Mouse (Mus musculus) kidney, adult 2 months (tissue): ENCODE results near the gene Ermp1.
A peak's percentile ranks its signal among the peaks of the same experiment; 100 is the strongest.

Experiments used
- CTCF ChIP-seq: fragments of 200-500 bp; conservative IDR thresholded peaks from 2 replicates; pipeline ENCODE4 v1.5.1; 2011; ENCODE audit warnings: low read depth, mild to moderate bottlenecking, control low read depth, low read length, moderate library complexity, mixed read lengths; ENCODE audit not compliant: insufficient read depth, insufficient read length
- POLR2A ChIP-seq: fragments of 200-500 bp; IDR thresholded peaks from one replicate; pipeline ENCODE4 v1.6.1; 2011; ENCODE audit warnings: low read depth, low read length, control low read depth

GRCm38 (mm10) chr19:29596985-29597384 lies 51.2 kb downstream of the Ermp1 start:
- peak; percentile 43 for TF ChIP-seq CTCF
- no peak for TF ChIP-seq POLR2A
